In genomic region chr17:15891896-15892675, GRCm38 (mm10) we compare ENCODE assay signal across 13 mouse cellular contexts.
DNase-seq lines count a peak whose midpoint lies in the region.
"Had no signal": no experiment of that assay in that cellular context is flagged by ENCODE, and none has a peak within 500 bp of the region (broad histone marks: within the 10 kb centered on the region; RNA-seq: fewer than 3 reads in every experiment).

No protein-coding gene starts in this region.

- peak; percentile 15 for DNase-seq in embryo, embryonic 10.5 days (ENCODE audit: low spot score)
- DNase-seq in embryo, embryonic 11 days, result no peak
- DNase-seq in heart, postnatal 10 days, result peak; percentile 3 to 4
- no peak for DNase-seq in heart, adult 11 months
- peak; percentile 20 for DNase-seq in NIH3T3 (ENCODE audit: low read depth)
- DNase-seq in mesoderm, embryonic 11.5 days (ENCODE audit: low read depth, low spot score), result peak; percentile 23
- no peak for DNase-seq in spleen, postnatal 14 days (ENCODE audit: low spot score in 2 of 2)
- DNase-seq in MN1 (ENCODE audit: low spot score), result no peak
- DNase-seq: adrenal gland, postnatal 36 days; cerebellum, postnatal 10 days; kidney, postnatal 14 days; spleen, adult 18-20 months; thymus, postnatal 36 days had no signal

- intact Hi-C loops in heart, postnatal 10 days (cut with DNase I), result no loop called here

Comparison
In these comparisons a context has a peak if more than half of its experiments do, and no peak if none do; other contexts are left out.
1. DNase-seq: peak in embryo, embryonic 10.5 days (single experiment), heart, postnatal 10 days (2 of 2), NIH3T3 (single experiment) and mesoderm, embryonic 11.5 days (single experiment); none in embryo, embryonic 11 days (single experiment), heart, adult 11 months (single experiment), spleen, postnatal 14 days (0 of 2) and MN1 (single experiment).